Mouse (Mus musculus) cerebellum, adult 18-20 months (tissue): Measurements from ENCODE around the gene Tnip1.

Source experiments
- DNase-seq, 2 experiments: peaks; one replicate each; pipeline ENCODE4 v3.0.0; 2021

Gene Tnip1

GRCm38 (mm10) chr11:54962810-54963209, at the start of gene Tnip1:
Tnip1 (minus strand) TSS chr11:54962917.
- no peak for DNase-seq

- DNase-seq = no peak
Measured at GRCm38 (mm10) chr11:55011440-55011839, 48.7 kb upstream of the Tnip1 start.

- DNase-seq = no peak
Measured at GRCm38 (mm10) chr11:55008230-55008629, 45.5 kb upstream of the Tnip1 start.

- no peak for DNase-seq
Measured at GRCm38 (mm10) chr11:55005684-55006083, 43.0 kb upstream of the Tnip1 start.

- DNase-seq = no peak
Measured at GRCm38 (mm10) chr11:55004970-55005502, 42.3 kb upstream of the Tnip1 start.

GRCm38 (mm10) chr11:54998708-54999107, 36.0 kb upstream of the Tnip1 start:
- DNase-seq = no peak

GRCm38 (mm10) chr11:54998284-54998683, 35.6 kb upstream of the Tnip1 start:
- DNase-seq = peak; percentile 62 to 73

- DNase-seq = peak; percentile 59 to 61
Measured at GRCm38 (mm10) chr11:54996176-54996575, 33.5 kb upstream of the Tnip1 start.

- no peak for DNase-seq
Measured at GRCm38 (mm10) chr11:54989920-54990319, 27.2 kb upstream of the Tnip1 start.

GRCm38 (mm10) chr11:54988754-54989349, 26.1 kb upstream of the Tnip1 start:
- DNase-seq = no peak

GRCm38 (mm10) chr11:54987974-54988373, 25.3 kb upstream of the Tnip1 start:
- DNase-seq = peak in 1 of 2 experiments; percentile 31

GRCm38 (mm10) chr11:54985086-54985485, 22.4 kb upstream of the Tnip1 start:
- DNase-seq = no peak

- DNase-seq = no peak
Measured at GRCm38 (mm10) chr11:54984581-54984980, 21.9 kb upstream of the Tnip1 start.

- peak; percentile 80 to 85 for DNase-seq
Measured at GRCm38 (mm10) chr11:54984085-54984484, 21.4 kb upstream of the Tnip1 start.

- DNase-seq = no peak
Measured at GRCm38 (mm10) chr11:54982520-54982919, 19.8 kb upstream of the Tnip1 start.

GRCm38 (mm10) chr11:54981630-54982029, 18.9 kb upstream of the Tnip1 start:
- DNase-seq = no peak

- no peak for DNase-seq
Measured at GRCm38 (mm10) chr11:54977385-54977937, 14.7 kb upstream of the Tnip1 start.

- DNase-seq = no peak
Measured at GRCm38 (mm10) chr11:54976351-54976750, 13.6 kb upstream of the Tnip1 start.

- DNase-seq = no peak
Measured at GRCm38 (mm10) chr11:54975756-54976155, 13.0 kb upstream of the Tnip1 start.

- no peak for DNase-seq
Measured at GRCm38 (mm10) chr11:54975340-54975739, 12.6 kb upstream of the Tnip1 start.

GRCm38 (mm10) chr11:54974639-54975038, 11.9 kb upstream of the Tnip1 start:
- DNase-seq = no peak

- no peak for DNase-seq
Measured at GRCm38 (mm10) chr11:54973481-54974212, 10.9 kb upstream of the Tnip1 start.

GRCm38 (mm10) chr11:54972789-54973188, 10.1 kb upstream of the Tnip1 start:
- no peak for DNase-seq
